28 mouse cellular contexts compared by ENCODE assay signal in genomic region chr16:31521786-31522185, GRCm38 (mm10).
"Had no signal": no experiment of that assay in that cellular context is flagged by ENCODE, and none has a peak within 500 bp of the region (broad histone marks: within the 10 kb centered on the region; RNA-seq: fewer than 3 reads in every experiment).

No protein-coding gene starts in this region.

- ATAC-seq: forebrain, embryonic 13.5 days; forebrain, embryonic 14.5 days; forebrain, embryonic 15.5 days; forebrain, embryonic 16.5 days; forebrain, postnatal 0 days had no signal

- H3K9me3 ChIP-seq: embryonic facial prominence, embryonic 15.5 days; forebrain, embryonic 12.5 days; forebrain, embryonic 15.5 days had no signal

- H3K4me1 ChIP-seq: embryonic facial prominence, embryonic 12.5 days; embryonic facial prominence, embryonic 15.5 days; forebrain, embryonic 13.5 days had no signal

- DNase-seq: cerebellum, adult 8-10 months; cerebellum, adult 9-10 months; cerebellum, adult 9-11 months; cerebellum, postnatal 10 days; cerebellum, postnatal 14 days; cerebellum, postnatal 25 days; cerebellum, postnatal 36 days; embryo, embryonic 11 days; forebrain, postnatal 0 days; gastrocnemius, adult 2 months; gastrocnemius, postnatal 10 days; gastrocnemius, postnatal 14 days; gastrocnemius, postnatal 25 days; gastrocnemius, postnatal 36 days; heart, adult 11 months; heart, adult 18-20 months; heart, adult 2 months had no signal

- H3K27me3 ChIP-seq: embryonic facial prominence, embryonic 12.5 days; embryonic facial prominence, embryonic 13.5 days; embryonic facial prominence, embryonic 15.5 days; forebrain, embryonic 12.5 days; forebrain, embryonic 13.5 days; forebrain, embryonic 15.5 days had no signal

- H3K36me3 ChIP-seq: embryonic facial prominence, embryonic 10.5 days; embryonic facial prominence, embryonic 12.5 days; embryonic facial prominence, embryonic 13.5 days; embryonic facial prominence, embryonic 15.5 days; forebrain, embryonic 10.5 days; forebrain, embryonic 12.5 days; forebrain, embryonic 15.5 days had no signal

- H3K27ac ChIP-seq: embryonic facial prominence, embryonic 10.5 days; embryonic facial prominence, embryonic 12.5 days; embryonic facial prominence, embryonic 13.5 days; embryonic facial prominence, embryonic 15.5 days; forebrain, embryonic 10.5 days; forebrain, embryonic 12.5 days; forebrain, embryonic 13.5 days; forebrain, embryonic 15.5 days; gastrocnemius, adult 2 months; heart, adult 2 months had no signal

- H3K4me2 ChIP-seq: embryonic facial prominence, embryonic 12.5 days; embryonic facial prominence, embryonic 13.5 days; embryonic facial prominence, embryonic 15.5 days; forebrain, embryonic 12.5 days; forebrain, embryonic 13.5 days; forebrain, embryonic 15.5 days had no signal

- H3K9ac ChIP-seq: embryonic facial prominence, embryonic 12.5 days; embryonic facial prominence, embryonic 13.5 days; embryonic facial prominence, embryonic 15.5 days; forebrain, embryonic 12.5 days; forebrain, embryonic 13.5 days; forebrain, embryonic 15.5 days; forebrain, postnatal 0 days had no signal

- H3K4me3 ChIP-seq: embryonic facial prominence, embryonic 10.5 days; embryonic facial prominence, embryonic 12.5 days; embryonic facial prominence, embryonic 13.5 days; embryonic facial prominence, embryonic 15.5 days; erythroblast, embryonic 14.5 days; forebrain, embryonic 10.5 days; forebrain, embryonic 12.5 days; forebrain, embryonic 13.5 days; forebrain, embryonic 15.5 days; gastrocnemius, adult 2 months; heart, adult 2 months had no signal
